Mouse (Mus musculus) heart, postnatal 14 days (tissue): ENCODE results near the gene Bach2. TPM values are rescaled to one million over a fixed set of nuclear protein-coding genes. Genes with fewer than 3 reads are reported as not detected.

Source experiments
- DNase-seq, 2 experiments: peaks; one replicate each; pipeline ENCODE4 v3.0.0; 2021 to 2022
- intact Hi-C: fragments of 180-260 bp; cut with DNase I; formaldehyde crosslinking; loops from one replicate; pipeline ENCODE4 v1.15.1; 2025
- total RNA-seq, 2 experiments: library from RNA; stranded (reverse); gene quantifications; 2 replicates each; pipeline ENCODE4 v1.2.3; 2021

Bach2 gene
- total RNA-seq, 2 experiments from 2014 or later, result 11.2 TPM

DNA sequence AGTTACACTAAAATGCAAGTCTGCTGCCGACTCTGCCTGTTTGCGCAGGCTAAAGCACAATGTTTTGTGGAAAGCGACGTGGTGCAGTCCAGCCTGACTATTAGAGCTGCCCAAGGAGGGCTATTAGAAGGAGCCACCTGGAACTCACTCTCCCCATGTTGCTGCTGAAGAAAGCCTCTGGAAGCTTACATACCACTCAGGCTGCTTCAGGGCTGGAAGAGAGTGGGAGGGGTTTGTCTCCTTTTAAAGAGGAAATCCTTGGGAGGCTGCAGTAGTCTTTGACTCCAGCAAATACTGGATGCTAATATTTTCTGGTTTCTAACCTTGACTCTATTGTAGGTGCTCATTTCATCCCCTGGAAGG is 18.5 kb upstream of the Bach2 start:
- intact Hi-C loops, result no loop called here
- DNase-seq, result no peak

GRCm38 (mm10) chr4:32220961-32221360 is 17.6 kb upstream of the Bach2 start:
- intact Hi-C loops, result no loop called here
- no peak for DNase-seq

DNA sequence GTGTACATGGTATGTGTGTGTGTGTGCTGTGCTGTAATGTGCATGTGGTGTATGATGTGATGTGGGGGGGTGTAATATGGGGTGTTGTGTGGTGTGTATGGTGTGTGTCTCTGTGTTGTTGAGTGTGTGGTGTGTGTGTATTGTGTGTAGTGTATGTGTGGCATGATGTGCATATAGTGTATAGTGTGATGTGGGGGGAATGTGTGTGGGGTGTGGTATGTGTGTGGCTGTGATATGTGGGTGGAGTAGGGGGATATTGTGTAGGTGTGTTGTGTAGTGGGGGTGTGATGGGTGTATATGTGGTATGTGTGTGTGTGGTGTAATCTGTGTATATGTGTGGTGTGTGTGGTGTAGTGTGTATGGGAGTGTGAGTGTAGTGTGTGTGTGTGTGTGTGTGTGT is 15.0 kb upstream of the Bach2 start:
- no peak for DNase-seq
- intact Hi-C loops, result no loop called here

DNA sequence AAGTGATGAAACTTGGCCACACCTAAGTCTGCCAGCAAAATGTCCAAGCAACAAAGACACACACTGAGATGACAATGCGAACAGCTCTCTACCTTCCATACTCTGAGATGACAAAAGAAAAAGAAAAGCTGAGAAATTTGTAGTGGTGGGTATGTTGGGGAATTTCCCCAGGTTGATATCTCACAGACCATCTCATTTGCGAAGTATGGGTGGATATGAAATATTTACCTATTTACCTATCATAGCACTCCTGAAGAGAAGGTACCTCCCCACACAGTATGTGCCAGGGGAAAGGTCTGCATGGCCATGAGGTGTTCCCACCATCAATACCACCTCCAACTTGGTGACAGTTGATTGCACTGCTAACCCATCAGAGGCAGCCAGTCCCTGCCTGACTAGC is 13.4 kb upstream of the Bach2 start:
- DNase-seq, result no peak

GRCm38 (mm10) chr4:32227970-32228557 is 10.5 kb upstream of the Bach2 start:
- no peak for DNase-seq
- intact Hi-C loops, result no loop called here

More for the DNA sequence above, 13.4 kb upstream of the Bach2 start:
- intact Hi-C loops, result no loop called here

- intact Hi-C loops, result no loop called here
- DNase-seq, result no peak
Observed at GRCm38 (mm10) chr4:32229266-32229665, 9.3 kb upstream of the Bach2 start.

DNA sequence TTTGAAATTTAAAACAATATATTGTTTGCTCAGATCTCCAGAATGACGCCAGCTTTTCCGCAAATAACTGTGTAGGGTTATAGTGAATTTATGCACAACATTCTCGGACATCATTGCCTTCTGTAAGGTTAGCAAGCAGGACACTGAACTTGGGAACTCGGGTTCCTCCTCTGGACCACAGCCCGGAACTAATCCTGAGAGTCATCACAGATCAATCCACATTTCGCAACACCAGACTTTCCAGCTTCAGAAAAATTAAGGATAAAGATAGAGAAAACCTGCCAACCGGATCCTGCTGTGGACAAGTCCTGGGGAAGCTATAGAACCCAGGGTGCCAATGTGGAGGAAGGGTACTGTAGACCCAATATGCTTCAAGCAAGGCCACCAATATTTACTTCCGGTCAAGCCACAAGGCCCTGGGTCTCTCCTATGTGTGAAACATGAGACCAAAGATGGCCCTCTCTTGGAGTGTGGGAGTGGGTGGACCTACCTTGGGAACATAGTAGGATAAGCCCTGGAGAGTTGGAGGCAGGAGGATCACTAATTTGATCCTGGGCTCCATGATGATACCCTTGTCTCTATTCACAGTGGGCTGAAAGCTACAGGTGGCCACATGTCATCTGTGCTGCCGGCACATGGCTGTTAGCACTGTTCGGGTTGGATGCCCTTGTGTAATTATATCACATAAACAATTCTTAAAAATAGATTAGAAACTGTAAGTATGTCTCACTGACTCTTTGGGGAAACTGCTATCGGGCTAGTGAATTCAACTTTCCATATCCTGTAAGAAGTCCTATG is 7.1 kb upstream of the Bach2 start:
- intact Hi-C loops, result no loop called here
- DNase-seq, result no peak

DNA sequence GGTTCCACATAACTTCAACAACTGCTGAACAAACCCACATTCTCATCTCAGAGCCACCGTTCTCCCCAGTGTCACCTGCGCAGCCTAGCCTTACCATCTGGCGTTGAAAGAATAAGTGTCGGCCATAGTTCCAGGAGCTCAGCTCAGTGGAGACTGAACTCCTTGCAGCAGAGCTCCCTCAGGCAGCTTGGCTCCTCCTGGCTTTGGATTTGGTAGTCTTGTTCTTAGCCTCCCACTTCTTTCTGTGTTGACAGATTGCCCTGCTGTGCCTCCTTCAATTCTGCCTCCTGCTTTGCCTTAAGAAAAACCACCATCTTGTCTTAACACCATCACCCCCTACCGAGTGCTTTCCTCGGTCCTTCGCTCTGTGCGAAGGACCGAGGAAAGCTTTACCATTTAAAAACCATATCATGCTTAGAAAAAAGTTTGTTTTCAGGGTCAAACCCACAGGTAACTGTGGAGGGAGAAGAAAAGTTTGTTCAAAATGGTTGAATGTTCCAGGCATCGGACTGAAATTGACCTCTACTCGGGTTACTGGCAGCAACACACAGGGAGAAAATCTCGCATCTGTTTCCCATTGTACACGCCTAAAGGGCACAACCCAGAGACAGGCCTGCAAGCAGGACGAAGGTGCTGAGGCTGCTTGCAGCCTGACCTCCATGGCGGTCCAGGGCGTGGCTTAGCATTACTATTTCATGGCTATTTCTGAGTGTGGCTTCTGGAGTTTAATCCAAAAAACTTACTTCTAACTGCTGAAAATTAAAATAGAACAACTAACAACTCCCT is 2.5 kb upstream of the Bach2 start:
- intact Hi-C loops, result loop anchor here (5.0 kb wide), 2 partner anchors 39 to 336 kb away; no protein-coding TSS in a partner anchor
- DNase-seq, result no peak

DNA sequence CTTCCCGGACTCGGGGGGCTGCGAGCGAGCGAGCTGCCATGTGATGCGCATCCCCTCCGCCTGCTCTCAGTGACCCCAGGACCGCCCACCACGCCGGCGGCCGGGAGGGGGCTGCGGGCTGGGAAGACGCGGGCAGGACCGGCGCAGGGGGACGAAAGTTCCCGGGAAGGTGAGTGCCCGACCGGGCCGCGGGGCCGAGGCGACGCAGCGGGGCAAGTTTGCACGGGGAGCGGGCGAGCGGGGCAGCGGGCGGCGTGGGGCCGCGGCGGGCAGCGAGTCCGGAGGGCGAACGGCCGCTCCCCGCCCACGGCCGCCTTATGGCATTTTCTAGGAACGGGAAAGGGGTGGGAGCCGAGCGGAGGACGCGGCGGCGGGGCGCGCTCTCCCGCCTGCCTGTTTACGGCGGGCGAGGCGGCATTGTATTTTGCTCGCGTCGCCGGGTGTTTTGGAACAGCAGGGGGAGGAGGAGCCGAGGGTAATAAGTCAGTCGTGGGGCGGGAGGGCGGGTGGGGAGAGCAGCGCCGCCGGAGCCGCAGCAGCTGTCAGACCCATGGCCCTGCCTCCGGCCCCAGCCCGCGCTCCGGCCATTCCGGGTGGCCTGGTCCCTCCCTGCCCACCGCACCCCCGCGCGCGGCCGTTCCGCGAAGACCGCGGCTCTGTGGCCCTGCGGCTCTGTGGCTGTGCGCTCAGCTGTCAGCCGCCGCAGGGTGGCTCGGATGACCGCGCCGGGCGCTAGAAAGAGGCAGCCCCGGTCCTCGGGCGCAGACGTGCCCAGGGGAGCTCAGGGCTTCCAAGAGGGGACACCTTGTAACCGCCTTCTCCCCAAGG is 531 bp downstream of the Bach2 start:
- DNase-seq, result peak; percentile 77 to 85
- intact Hi-C loops, result loop anchor here (1.0 to 5.0 kb wide), 4 partner anchors 42 to 333 kb away; no protein-coding TSS in a partner anchor

GRCm38 (mm10) chr4:32239749-32240131 is 1.1 kb downstream of the Bach2 start:
- intact Hi-C loops, result loop anchor here (1.0 to 5.0 kb wide), 4 partner anchors 42 to 333 kb away; no protein-coding TSS in a partner anchor

GRCm38 (mm10) chr4:32240457-32241030 is 1.9 kb downstream of the Bach2 start:
- DNase-seq, result no peak
- intact Hi-C loops, result no loop called here

More at GRCm38 (mm10) chr4:32239749-32240131, 1.1 kb downstream of the Bach2 start:
- DNase-seq, result peak; percentile 75 to 78

DNA sequence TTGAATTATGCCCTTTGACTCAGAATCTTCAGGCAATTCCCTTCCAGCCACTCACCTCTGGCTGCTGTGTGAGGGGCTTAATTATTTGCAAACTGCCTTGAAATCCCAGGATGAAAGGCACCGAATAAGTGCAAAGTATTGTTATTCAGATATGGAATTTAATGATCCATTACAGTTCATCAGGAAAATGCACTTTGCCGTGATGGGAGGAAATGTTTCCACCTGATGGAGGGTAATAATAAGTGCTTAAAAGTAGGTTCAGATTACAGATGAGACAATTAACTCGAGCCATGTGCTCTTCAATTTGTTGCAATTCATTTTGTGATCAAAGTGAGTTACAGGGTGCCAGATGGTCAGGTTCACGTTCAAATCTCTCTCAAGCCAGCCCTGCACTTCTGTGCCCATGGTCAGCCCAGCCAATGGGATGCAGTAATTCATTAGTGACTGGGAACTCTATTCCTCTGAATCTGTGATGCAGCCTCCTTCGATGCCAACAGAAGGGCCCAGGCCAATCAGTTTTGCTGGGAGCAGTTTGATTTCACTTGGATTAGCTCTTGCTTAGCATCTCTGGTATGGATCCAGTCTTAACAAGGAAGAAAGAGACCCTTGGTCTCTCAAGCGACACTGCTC is 2.9 kb downstream of the Bach2 start:
- intact Hi-C loops, result no loop called here
- DNase-seq, result no peak

DNA sequence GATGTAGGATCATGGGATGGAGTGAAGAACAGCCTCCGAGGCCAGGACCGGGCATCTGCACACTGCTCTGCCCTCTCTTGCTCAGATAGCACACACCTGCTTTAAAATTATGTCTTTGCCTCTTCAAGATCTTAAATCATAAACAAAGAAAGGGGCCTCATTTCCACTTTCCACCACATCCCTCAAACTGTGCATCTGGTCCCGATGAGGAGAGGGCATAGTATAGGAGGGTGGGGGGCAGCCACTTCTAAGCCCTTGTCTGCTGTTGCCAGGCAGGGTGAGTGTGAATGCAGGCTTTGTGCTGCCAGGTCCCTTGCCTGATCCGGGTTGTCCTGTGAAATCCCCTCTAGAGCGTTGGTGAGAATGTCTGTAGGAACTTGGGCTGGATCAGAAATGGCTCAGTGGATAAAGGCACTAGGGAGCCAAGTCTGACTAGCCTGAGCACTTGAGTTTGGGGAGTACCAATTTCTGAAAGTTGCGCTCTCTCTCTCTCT is 3.6 kb downstream of the Bach2 start:
- intact Hi-C loops, result no loop called here
- DNase-seq, result no peak

DNA sequence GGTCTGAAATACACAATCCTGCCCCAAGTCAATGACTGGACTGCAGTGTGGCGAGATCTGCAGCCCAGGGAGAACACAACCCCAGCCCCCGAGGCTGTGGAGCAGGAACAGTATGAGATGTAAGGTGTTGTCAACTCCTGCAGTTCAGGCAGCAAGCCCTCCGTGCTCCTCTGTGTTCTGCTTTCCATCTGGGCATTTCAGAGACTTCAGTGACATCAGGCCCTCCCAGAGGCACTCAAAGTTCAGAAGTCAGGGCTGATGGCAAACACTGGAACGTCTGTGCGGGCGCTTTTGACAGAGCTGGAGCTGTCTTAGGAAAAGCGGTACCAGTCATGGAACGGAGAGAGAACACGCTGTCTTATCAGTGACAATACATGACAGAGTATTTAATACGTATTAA is 4.9 kb downstream of the Bach2 start:
- intact Hi-C loops, result no loop called here
- DNase-seq, result no peak

DNA sequence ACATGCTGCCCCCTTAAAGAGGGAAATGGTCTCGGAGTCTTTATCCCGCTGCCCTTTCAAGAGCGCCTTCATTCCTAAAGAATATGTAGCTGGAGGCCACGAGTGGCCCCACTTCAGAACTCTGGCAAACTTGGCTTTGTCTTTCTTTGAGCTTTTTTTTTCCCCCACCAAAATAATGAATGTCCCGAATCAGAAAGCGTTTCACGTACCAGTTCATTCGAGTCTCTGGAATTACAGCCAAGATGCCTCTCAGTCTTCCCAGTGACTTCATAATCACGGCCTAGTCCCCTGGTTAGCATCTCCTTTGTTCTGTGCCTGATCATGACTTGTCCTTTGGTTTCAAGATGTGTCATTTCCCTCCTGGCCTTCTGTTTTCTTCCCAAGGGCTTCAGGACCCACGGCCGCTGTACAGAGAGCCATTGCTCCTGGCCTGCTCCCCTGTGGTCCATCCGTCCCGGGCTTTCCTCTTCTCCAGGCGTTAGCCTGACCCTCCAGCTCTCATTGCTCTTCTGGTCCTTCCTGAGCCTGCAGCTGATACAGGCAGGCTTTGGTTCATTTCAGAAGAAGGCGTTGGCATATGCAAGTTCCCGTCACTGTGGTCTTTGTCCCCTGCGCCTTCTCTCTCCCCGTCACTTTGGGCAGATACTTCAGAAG is 5.6 kb downstream of the Bach2 start:
- intact Hi-C loops, result no loop called here
- DNase-seq, result no peak

DNA sequence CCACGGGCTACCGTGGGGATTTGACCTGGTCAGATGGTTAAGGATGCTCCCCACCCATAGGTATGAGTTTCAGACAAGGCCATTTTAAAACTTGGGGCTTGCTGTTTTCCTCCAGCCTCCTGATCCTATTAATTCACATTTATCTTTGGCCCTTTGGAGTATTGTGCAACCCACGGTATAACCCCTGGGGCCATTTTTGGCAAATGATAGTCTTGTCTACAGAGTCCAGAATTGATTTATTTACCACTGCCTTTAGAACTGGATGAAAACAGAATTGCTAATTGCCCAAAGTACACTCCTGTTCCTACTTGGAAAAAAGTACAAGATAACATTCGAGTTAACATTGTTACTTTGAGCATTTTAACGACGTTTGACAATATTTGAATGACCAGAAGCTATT is 7.0 kb downstream of the Bach2 start:
- no peak for DNase-seq
- intact Hi-C loops, result loop anchor here (5.0 kb wide), 1 partner anchor 92 kb away; no protein-coding TSS in a partner anchor

- DNase-seq, result no peak
- intact Hi-C loops, result loop anchor here (5.0 kb wide), 1 partner anchor 91 kb away; no protein-coding TSS in a partner anchor
Observed at GRCm38 (mm10) chr4:32246020-32246419, 7.4 kb downstream of the Bach2 start.

GRCm38 (mm10) chr4:32246801-32247200 is 8.2 kb downstream of the Bach2 start:
- DNase-seq, result no peak
- intact Hi-C loops, result loop anchor here (5.0 kb wide), 1 partner anchor 90 kb away; no protein-coding TSS in a partner anchor
